Comparison of ENCODE assay signal across 8 mouse cellular contexts in the genomic region with DNA sequence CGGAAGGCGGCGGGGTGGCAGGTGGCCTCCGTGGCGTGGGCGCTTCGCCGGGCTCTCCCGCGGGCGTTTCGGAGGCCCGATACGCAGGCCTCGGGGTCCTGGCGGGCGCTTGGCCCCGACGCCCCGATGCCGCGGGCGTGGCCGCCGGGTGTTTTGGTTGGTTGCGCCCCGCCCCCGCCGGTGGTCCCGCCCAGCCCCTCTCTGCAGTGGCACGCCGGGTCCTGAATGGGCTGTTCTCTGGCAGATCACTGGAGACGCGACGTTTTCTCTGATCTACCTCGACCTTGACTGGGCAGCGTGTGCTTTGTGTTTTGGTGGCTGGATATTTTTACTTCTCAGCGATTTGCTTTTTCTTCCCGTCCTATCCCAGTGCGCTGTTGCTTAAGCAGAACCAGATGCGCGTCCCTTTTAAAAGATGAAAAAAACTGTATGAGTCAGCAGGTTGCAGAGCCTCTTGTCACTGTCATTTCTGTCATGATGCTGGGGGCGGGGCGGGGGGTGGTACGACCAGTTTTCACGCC. TPM values are rescaled to one million over a fixed set of nuclear protein-coding genes. Genes with fewer than 3 reads are reported as not detected.
A peak's percentile ranks its signal among the peaks of the same experiment; 100 is the strongest.
DNase-seq lines count a peak whose midpoint lies in the region; ATAC-seq and TF ChIP-seq lines count a peak whose summit lies in the region.

No protein-coding gene starts in this region.

- H3K27ac ChIP-seq in limb, embryonic 14.5 days (replicated peaks; ENCODE audit: low read depth, low read length) = peak overlapping the region; percentile 95
- H3K27ac ChIP-seq in midbrain, embryonic 14.5 days (replicated peaks; ENCODE audit: low read depth, low read length) = peak overlapping the region; percentile 98
- H3K27ac ChIP-seq in stomach, embryonic 15.5 days = peak overlapping the region; percentile 98

- peak overlapping the region; percentile 89 for H3K9ac ChIP-seq in limb, embryonic 14.5 days (ENCODE audit: low read depth, low read length, severe bottlenecking)
- peak overlapping the region; percentile 91 for H3K9ac ChIP-seq in midbrain, embryonic 14.5 days (replicated peaks; ENCODE audit: low read length)
- peak overlapping the region; percentile 77; the same call in 1 of the 2 replicates for H3K9ac ChIP-seq in stomach, embryonic 15.5 days

- peak; percentile 90 for ATAC-seq in limb, embryonic 14.5 days (ENCODE audit: low FRiP score, low read depth)
- peak; percentile 90 for ATAC-seq in midbrain, embryonic 14.5 days (ENCODE audit: low FRiP score, low TSS enrichment)
- peak; percentile 87 for ATAC-seq in stomach, embryonic 15.5 days (ENCODE audit: insufficient read depth, low FRiP score, low read depth)

- H3K4me2 ChIP-seq in limb, embryonic 14.5 days (replicated peaks; ENCODE audit: low read depth, low read length, severe bottlenecking) = peak overlapping the region; percentile 68
- H3K4me2 ChIP-seq in midbrain, embryonic 14.5 days (ENCODE audit: low read length) = peak overlapping the region; percentile 75
- peak overlapping the region; percentile 65 for H3K4me2 ChIP-seq in stomach, embryonic 15.5 days

- no peaks in the 10 kb centered on the region for H3K9me3 ChIP-seq in limb, embryonic 14.5 days (ENCODE audit: control insufficient read depth, low read length)
- no peaks in the 10 kb centered on the region for H3K9me3 ChIP-seq in midbrain, embryonic 14.5 days (ENCODE audit: control insufficient read depth, low read length)
- no peaks in the 10 kb centered on the region for H3K9me3 ChIP-seq in stomach, embryonic 15.5 days

- H3K4me1 ChIP-seq in limb, embryonic 14.5 days (ENCODE audit: control insufficient read depth, insufficient read depth, low read length) = peaks cover 3% of the 10 kb centered on the region; the same call in 1 of the 2 replicates
- H3K4me1 ChIP-seq in midbrain, embryonic 14.5 days (ENCODE audit: control insufficient read depth, insufficient read depth, low read length) = peaks cover 8% of the 10 kb centered on the region; the same call in 1 of the 2 replicates
- H3K4me1 ChIP-seq in stomach, embryonic 15.5 days = no peaks in the 10 kb centered on the region

- DNase-seq in right cerebral cortex, adult 18-20 months = peak; percentile 71
- no peak for DNase-seq in right cerebral cortex, postnatal 25 days
- peak; percentile 76 for DNase-seq in c-Kit-positive CD71-positive TER-119-positive erythroid progenitor cells, embryonic 14.5 days (ENCODE audit: low spot score)
- peak; percentile 79 for DNase-seq in gastrocnemius, adult 18-20 months (ENCODE audit: low spot score)
- peak; percentile 91 for DNase-seq in induced T-regulatory cell, adult 2 months (ENCODE audit: low read depth)
- peak; percentile 71 for DNase-seq in limb, embryonic 14.5 days (ENCODE audit: low spot score)
- DNase-seq in midbrain, embryonic 14.5 days = peak; percentile 87

- no peaks in the 10 kb centered on the region for H3K36me3 ChIP-seq in limb, embryonic 14.5 days (ENCODE audit: control insufficient read depth, insufficient read depth, low read length)
- H3K36me3 ChIP-seq in midbrain, embryonic 14.5 days (ENCODE audit: control insufficient read depth, insufficient read depth, low read length) = no peaks in the 10 kb centered on the region
- no peaks in the 10 kb centered on the region for H3K36me3 ChIP-seq in stomach, embryonic 15.5 days

- no peaks in the 10 kb centered on the region for H3K27me3 ChIP-seq in limb, embryonic 14.5 days (ENCODE audit: control insufficient read depth, insufficient read depth, low read length)
- H3K27me3 ChIP-seq in midbrain, embryonic 14.5 days (ENCODE audit: control insufficient read depth, insufficient read depth, low read length) = no peaks in the 10 kb centered on the region
- H3K27me3 ChIP-seq in stomach, embryonic 15.5 days (replicated peaks) = no peaks in the 10 kb centered on the region

- H3K4me3 ChIP-seq in limb, embryonic 14.5 days (replicated peaks; ENCODE audit: low read length) = peak overlapping the region; percentile 66
- peak overlapping the region; percentile 80 for H3K4me3 ChIP-seq in midbrain, embryonic 14.5 days (replicated peaks; ENCODE audit: low read depth, low read length)
- peak overlapping the region; percentile 82 for H3K4me3 ChIP-seq in stomach, embryonic 15.5 days (replicated peaks)

- TF ChIP-seq POLR2A in limb, embryonic 14.5 days (IDR thresholded peaks at IDR 0.05; ENCODE audit: borderline replicate concordance, extremely low read depth, insufficient read depth, insufficient read length) = no peak

- 1% methylated on average over 33 of the region's 46 CpGs for WGBS in limb, embryonic 14.5 days
- WGBS in midbrain, embryonic 14.5 days = under 1% methylated on average over 46 of the region's 46 CpGs
- WGBS in stomach, embryonic 15.5 days = 0% methylated on average over 27 of the region's 46 CpGs

RNA-seq across cellular contexts. Expression of a gene that starts 48.2 kb away (rescaled TPM):
- total RNA-seq in gastrocnemius, adult 18-20 months (2021) = 100 to 1,000 TPM; 126 to 150 TPM
- polyA plus RNA-seq in limb, embryonic 14.5 days (2012; rRNA removed) = 23.8 and 29.6 TPM in 2 replicates
- 63.8 and 71.9 TPM in 2 replicates for polyA plus RNA-seq in limb, embryonic 14.5 days (2014; fragmentation: Nextera tagmentation; extraction: Ambion mirVana)
- 146 and 168 TPM in 2 replicates for polyA plus RNA-seq in midbrain, embryonic 14.5 days (2014; fragmentation: Nextera tagmentation; extraction: Ambion mirVana)
- polyA plus RNA-seq in stomach, embryonic 15.5 days (2015; fragmentation: Nextera tagmentation; extraction: Ambion mirVana) = 50.8 and 52.8 TPM in 2 replicates

RNA-seq across cellular contexts. Expression of a gene that starts 59.2 kb away (rescaled TPM):
- total RNA-seq in gastrocnemius, adult 18-20 months (2021) = 10 to 100 TPM; 30.7 to 38.0 TPM
- polyA plus RNA-seq in limb, embryonic 14.5 days (2012; rRNA removed) = 11.5 and 13.9 TPM in 2 replicates
- 28.0 and 29.7 TPM in 2 replicates for polyA plus RNA-seq in limb, embryonic 14.5 days (2014; fragmentation: Nextera tagmentation; extraction: Ambion mirVana)
- polyA plus RNA-seq in midbrain, embryonic 14.5 days (2014; fragmentation: Nextera tagmentation; extraction: Ambion mirVana) = 35.0 and 41.3 TPM in 2 replicates
- 23.4 and 26.2 TPM in 2 replicates for polyA plus RNA-seq in stomach, embryonic 15.5 days (2015; fragmentation: Nextera tagmentation; extraction: Ambion mirVana)

RNA-seq across cellular contexts. Expression of a gene that starts 59.3 kb away (rescaled TPM):
- under 1 TPM; 0.33 to 0.57 TPM for total RNA-seq in gastrocnemius, adult 18-20 months (2021)
- 1.6 and 2.3 TPM in 2 replicates for polyA plus RNA-seq in limb, embryonic 14.5 days (2012; rRNA removed)
- 3.6 and 4.0 TPM in 2 replicates for polyA plus RNA-seq in limb, embryonic 14.5 days (2014; fragmentation: Nextera tagmentation; extraction: Ambion mirVana)
- polyA plus RNA-seq in midbrain, embryonic 14.5 days (2014; fragmentation: Nextera tagmentation; extraction: Ambion mirVana) = 137 and 198 TPM in 2 replicates
- polyA plus RNA-seq in stomach, embryonic 15.5 days (2015; fragmentation: Nextera tagmentation; extraction: Ambion mirVana) = 5.0 and 5.2 TPM in 2 replicates

Comparison
In these comparisons a context has a peak if more than half of its experiments do, and no peak if none do; other contexts are left out.
1. RNA of a gene that starts 59.3 kb away (polyA plus RNA-seq): 137 to 198 TPM in midbrain, embryonic 14.5 days; 5.0 to 5.2 TPM in stomach, embryonic 15.5 days and 1.6 to 4.0 TPM in limb, embryonic 14.5 days; every median in the first group is over 10 times any median in the second.
2. Peak in every context shown above with its lines, with median percentiles within 50 percentile points of each other: ATAC-seq, H3K27ac ChIP-seq, H3K4me2 ChIP-seq, H3K4me3 ChIP-seq and H3K9ac ChIP-seq.